Mouse (Mus musculus): Measurements from ENCODE around the gene Sgpp2.

The Sgpp2 gene

DNA sequence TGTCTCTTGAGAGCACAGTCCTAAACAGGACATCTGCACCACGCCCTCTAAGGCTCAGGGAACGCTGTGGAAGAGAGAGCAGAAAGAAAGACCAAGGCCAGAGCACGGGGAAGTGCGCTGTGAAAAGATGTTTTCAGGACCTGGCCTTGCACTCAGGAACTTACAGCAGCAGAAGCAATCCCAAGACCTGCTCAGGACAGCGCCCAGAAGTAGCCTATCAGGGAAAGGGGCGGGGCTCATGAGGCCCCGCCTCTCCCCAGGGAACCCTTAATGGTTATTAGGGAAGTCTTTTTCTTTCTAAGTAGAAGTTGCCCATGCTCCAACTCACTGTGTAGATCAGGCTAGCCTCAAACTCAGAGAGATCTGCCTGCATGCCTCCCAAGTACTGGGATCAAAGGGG, 102.5 kb downstream of the Sgpp2 start:
- no peak for DNase-seq

DNA sequence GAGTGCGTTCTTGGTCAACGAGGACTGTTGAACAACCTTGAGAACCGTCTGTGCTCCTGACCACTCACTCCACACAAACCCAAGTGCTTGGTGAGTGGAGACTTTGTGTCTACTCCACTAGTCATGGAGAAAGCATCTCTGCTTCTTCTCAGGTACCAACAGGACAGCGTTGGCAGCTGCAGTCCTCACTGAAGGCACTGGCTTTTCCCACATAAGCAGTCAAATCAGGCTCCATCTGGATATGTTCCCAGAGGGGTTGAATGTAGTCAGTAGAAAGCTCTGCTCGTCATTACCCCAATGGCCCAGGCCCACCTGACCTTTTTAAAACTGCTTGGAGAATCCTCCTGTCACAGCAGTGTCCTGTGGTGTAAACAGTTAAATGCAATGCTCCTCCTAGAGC, 104.3 kb downstream of the Sgpp2 start:
- DNase-seq = no peak

DNA sequence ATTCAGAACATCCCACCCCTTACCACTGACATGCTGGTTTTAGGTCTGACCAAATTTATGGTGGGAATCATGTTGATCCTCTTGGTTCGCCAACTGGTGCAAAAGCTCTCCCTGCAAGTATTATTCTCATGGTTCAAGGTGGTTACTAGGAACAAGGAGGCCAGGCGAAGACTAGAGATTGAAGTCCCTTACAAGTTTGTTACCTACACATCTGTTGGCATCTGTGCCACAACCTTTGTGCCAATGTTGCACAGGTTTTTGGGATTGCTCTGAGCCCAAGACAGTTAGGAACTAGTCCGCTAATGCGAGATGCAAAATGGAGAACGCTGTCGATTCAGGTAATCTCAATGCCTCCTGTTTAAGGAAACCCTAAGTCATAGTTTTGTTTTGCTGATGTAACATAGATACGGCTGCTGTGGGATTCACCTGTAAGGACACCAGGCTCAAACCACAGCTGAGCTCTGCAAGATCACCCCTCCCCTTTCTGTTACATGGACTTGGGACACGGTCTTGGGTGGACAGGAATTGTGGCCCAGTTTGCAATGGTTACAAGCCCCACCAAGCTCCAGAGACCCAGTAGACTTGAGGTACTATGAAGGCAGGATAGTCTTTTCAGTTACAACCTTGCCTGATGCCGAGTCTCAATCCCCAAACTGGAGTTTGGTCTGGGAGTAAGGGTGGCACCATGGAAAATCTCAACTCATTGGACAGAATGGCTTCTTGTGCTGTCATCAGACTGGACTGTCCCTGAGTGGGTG, 107.2 kb downstream of the Sgpp2 start:
- DNase-seq = no peak

DNA sequence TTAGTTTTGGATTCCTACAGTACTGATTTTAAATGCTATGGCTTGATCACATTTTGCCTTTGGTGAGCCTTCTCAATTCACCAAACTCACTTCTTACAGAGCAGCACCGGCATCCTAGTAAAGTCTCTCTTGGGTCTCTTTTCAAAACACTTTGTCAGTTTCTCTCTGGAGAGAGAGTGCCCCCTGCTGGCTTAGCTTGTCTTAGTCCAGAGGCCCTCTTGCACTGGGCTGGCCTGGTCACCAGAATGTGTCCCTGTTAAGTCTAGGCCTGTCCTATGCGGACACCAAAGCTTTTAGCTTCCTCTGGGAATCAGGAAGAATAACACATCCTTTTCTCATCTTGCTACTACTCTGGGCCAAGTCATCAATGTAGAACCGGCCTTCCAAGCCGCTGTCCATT, 109.4 kb downstream of the Sgpp2 start:
- DNase-seq = peak; percentile 87 to 93

DNA sequence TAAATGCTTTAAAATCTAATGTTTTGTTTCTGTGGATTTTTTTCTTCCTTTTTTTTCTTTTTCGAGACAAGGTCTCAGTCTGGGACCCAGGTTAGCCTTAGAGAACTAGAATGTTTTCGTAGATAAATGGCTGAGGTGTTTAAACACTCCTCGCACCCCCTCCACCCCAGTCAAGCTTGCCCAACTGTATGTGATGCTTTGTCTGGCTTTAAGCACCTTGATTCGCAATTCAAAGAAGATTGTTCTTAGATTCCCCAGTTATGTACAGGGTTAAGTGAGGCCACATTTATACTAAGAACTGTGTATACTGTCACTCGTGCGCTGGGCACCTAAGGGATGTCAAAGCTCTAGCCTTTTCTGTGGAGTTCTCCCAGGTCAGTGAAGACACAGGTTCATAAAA, 110.1 kb downstream of the Sgpp2 start:
- DNase-seq = no peak

DNA sequence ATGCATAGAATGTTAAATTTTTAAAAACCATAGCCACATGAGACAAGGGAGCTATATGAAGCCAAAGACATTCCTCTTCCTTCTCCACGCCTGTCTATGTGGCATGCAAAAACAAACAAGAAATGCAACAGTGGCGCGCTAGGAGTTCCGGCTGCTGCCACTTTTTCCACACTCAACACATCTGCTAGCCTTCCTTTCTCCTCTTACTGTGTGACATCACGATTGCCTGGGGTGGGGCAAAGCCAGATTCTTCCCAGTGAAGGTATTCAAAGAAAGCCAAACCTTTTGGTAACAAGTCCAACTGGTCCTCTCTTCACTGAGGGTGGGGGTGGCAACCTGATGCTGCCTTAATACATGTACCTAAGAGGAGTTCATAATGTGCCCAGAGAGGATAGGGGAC, 111.6 kb downstream of the Sgpp2 start:
- DNase-seq = no peak

DNA sequence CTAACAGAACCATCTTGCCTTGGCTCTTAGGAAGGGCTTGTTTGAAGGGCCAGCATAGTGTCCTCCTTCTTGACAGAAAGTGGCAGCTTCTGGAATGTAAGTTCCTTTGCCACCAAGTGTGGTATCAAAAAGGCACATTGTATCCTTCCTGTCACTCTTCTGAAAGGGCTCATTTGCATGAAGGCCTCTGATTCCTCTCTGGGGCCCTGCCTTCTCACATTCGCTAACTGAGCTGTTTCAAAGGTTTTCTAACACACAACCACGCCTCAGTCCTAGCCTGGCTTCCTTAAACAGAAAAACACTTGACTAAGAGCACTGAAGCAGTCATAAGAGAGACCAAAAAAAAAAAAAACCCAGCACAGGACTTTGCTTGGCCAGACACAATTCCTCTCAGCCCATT, 112.4 kb downstream of the Sgpp2 start:
- DNase-seq = no peak

DNA sequence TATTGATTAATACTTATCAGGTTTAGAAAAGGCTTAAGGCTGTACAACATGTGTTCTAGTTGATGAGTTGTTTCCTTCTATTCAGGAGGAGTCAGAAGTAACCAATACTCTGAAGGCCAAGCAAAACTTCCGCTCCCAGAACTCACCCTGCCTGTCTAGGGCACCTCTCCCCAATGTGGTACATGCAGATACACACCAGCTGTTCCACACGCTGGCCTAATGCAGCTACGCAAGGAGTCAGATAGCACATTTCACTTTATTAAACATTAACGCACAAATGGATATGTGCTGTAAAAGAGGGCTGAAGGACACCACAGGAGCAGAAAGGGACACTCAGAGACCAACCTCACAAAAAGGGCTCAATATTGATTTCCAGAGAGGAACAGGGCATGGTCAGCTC, 114.7 kb downstream of the Sgpp2 start:
- DNase-seq = no peak

DNA sequence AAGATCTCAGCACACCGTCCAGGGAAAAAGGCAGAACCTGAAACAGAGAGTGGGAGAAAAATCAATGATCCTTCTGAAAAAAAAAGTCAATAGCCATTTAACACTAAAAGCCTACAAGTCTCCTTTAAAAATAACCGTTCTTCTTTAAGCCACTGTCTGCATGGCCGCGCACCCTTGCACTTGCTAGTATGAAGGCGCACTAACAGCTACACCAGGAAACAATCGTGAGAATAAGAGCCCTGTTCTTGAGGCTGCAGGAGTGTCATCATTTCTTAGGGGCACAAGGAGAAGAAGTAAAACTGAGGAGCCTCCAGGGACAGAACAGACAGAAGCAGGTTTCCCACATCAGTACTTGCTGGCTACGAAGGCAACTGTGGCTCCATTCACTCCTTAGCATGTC, 115.2 kb downstream of the Sgpp2 start:
- DNase-seq = no peak

DNA sequence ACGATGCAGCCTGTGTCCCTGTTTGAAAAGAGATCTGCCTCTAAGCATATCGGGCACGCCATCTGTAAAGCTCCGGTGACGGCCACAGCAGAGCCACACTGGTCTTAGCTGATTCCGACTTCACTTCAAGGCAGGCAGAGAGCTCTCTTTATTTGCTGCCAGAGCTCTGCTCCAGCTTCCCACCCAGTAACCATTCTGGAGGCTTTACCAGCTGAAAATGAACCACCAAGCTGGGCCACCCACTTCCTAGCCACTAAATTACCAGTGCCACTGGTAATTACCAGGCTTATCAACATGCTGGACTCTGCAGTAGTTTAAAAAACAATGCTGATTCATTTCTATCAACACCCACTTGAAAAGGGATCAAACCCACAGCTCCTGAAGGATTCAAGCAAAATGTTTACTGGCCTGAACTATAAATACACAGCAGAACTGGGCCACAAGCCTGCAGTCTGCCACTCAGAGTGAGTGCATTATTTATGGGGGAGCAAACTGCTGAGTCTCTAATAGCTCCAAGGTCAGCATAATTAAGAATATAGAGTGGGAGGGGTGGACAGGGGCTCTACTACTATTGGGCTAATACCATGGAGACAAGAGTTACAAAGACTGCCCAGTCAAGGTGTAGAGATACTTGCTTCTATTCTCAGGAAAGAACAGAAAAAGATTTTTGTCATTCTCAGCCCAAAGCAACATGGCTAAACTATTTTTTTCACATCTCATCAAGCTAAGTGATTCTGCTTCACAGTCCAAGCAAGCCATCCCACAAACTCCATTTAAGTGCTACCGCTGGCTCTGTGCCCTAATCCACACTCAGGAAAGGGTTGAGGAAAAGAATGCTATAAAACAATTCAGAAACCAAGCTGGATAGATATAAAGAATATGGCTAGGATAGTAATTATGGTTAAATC, 115.9 kb downstream of the Sgpp2 start:
- DNase-seq = no peak

DNA sequence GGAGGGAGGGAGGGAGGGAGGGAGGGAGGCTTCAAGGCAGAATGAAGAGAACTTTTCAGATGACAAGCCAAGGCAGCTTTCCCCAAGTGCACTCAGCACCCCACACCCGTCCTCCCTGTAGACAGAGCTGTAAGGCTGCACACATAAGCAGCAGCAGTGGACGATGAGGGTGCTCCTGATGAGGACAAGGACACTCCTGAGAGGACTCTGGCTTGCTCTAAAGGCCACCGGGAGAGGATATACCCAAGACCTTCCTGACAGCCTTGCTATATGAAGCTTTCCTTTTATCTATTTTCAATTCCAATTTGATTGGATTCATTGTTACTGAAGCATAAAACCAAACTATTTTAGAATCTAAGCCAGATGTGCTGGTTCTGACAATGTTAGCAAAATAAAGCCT, 116.7 kb downstream of the Sgpp2 start:
- no peak for DNase-seq

DNA sequence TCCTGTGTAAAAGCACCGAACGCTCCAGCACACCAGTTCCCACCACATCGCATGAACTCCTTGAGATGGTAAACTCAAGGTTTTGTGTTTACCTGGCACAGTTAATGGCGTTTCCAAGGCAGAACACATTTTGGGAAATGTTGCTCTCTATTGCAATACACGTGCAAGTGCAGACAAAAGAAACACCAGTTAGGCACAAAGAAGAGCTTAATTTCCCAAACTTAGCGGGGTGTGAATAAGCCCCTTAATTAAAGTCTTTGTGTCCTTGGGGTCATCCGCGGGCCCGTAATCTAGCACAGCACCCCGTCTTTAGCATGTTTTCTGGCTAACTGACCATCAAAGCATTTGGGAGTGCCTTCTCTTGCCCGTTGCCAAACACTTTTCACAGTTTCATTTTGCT, 118.7 kb downstream of the Sgpp2 start:
- DNase-seq = no peak

DNA sequence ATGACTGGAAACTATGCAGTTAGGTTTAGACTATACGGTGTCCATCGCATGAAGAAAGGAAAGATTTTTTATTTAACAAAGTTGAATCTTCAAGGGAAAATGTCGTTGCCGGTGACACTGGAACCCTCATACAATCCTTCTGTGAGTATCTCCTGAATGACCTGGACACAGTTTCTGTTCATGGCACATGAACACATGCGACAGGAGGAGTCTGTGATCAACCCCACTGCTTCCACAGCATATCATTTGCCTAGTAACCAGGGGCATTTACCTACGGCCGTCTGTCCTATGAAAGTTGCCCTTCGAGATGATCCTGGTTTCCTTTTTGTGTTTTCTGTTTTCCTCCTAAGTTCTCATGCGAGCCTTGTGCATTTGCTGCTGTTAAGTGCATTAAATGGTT, 123.3 kb downstream of the Sgpp2 start:
- no peak for DNase-seq

DNA sequence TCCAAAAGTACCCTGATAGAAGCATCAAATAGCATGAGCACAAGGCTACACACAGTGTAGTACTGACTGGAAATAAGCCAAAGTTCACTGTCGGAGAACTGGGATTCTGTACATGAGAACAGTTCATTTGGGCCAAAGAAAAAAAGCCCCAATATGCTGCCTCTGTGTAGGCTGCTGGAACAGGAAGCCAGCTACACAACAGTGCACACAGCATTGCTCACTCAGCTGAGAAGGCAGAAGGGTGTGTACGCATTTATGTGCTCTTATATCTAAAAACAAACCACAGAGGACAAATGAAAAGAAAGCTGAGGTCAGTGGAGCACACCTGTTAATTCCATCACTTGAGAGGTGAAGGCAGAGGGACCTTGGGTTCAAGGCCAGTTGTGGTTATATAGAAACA, 125.8 kb downstream of the Sgpp2 start:
- DNase-seq = no peak

DNA sequence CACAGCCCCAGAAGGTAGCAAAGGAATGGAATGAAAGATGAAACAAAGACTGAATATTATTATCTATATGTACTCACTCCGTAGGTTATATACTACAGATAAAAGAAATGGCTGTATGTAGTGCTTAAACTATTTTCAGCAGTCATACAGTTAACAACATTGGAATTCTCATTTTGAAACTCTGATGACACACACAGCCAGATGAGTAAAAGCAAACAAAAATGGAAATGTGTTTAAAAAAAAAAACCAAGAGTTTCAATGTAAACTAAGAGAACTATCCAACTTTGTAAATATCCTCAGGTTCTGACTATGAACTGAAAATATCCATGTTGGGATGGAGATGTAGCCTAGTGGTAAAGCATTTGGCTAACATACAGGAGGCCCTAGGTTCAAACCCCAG, 126.3 kb downstream of the Sgpp2 start:
- no peak for DNase-seq

DNA sequence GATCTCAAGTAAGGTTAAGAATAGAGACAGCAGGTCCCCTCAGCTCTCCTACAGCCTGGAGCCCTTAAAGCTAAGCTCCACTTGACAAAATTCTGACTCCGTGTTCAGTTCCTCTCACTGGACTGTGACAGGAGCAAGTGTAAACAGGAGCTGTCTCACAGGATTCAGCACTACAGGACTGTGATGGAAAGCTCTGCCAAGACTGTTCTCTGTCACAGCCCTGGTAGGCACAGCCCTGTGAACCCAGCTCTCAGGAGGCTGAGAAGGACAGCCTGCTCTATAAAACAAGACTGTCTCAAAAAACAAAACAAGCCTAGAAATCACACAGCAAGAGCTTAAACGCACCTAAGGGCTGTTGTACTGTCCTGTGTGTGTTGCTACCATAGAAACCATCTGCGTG, 127.0 kb downstream of the Sgpp2 start:
- no peak for DNase-seq

DNA sequence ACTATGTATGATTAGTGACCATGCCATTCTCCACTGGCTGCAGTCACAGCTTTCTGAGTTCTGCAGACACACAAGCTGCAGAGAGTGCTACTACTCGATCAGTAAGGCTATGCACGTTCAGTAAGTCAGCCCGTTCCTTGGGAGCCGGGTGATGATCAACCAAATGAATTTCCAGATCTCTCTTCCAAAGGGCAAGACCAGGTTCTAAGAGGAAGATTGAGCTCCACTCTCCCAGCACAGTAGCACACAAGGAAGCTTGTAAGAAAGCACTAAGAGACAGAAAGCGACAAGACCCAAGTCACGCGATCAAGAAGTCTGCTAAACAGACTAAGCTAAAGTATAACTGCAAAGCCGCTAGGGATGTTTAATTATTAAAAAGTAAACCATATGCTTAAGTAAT, 130.6 kb downstream of the Sgpp2 start:
- DNase-seq = no peak

DNA sequence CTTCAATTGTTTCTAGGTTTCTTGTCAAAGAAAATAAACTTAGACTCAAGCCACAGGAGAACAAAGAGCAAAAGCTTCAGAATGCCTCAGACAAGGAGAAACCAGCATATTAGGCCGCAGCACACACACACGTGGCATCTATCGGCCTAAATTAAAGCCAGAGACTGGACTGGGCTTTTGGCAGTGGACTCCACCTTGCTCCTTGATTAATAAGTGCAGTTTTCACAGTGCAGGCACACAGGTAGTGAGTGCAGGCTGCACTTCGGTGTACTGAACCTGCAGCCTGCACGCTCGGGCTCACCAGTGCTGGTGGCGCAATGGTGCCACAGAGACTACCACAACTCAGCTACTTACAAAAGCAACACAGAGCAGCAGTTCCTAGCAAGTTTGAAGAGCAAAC, 132.9 kb downstream of the Sgpp2 start:
- no peak for DNase-seq

DNA sequence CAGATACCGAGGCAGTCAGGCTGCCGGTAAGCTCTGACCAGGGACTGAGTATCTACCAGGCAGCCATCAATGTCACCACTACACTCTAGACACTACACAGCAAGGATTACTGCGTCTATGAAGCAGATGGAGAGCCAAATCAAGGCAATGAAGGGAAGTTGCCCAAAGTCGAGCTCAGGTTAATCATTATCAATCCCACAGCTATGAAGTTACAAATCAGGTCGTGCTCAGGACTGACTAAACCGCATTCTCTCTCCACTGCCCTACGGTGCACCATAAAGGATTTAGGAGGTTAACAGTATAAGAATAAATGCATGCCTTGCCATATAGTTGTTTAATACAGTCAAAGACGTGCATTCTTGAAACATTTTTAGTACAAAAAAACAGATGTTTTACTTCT, 136.1 kb downstream of the Sgpp2 start:
- no peak for DNase-seq

DNA sequence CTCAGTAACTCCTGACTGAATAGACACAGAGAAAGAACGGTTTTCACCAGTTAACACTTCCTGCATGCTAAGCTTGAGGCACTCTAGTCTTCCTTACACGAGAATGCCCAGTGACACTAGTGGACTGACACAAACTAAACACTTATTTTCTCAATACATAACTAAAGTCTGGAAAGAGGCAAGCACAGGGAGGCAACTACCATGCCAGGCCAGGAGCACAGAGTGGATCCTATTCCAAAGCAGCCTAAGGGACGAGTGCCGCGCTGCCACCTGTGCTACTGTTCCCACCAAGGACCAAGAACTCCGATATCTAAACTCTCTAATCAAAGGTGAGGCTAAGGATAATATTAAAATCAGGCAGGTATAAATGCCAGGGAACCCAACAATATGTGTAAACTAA, 136.6 kb downstream of the Sgpp2 start:
- no peak for DNase-seq

DNA sequence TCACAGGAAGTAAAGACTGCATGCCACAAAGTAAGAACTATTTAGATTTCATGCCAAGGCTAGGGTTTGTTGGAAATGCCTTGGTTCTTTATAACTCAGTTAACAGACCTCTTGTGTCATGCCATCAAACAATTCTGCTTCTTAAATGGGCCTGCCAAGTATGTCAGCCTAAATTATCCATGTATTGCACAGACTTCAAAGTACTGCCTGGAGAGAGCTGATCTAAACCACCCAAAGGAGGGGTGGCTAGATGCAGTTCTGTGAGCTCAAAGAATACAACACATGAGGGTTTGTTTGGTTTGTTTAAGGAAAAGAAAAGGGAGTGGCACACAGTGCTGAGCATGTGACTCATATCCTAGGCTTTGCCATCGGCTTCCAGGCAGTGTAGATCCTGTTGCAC, 137.9 kb downstream of the Sgpp2 start:
- no peak for DNase-seq

DNA sequence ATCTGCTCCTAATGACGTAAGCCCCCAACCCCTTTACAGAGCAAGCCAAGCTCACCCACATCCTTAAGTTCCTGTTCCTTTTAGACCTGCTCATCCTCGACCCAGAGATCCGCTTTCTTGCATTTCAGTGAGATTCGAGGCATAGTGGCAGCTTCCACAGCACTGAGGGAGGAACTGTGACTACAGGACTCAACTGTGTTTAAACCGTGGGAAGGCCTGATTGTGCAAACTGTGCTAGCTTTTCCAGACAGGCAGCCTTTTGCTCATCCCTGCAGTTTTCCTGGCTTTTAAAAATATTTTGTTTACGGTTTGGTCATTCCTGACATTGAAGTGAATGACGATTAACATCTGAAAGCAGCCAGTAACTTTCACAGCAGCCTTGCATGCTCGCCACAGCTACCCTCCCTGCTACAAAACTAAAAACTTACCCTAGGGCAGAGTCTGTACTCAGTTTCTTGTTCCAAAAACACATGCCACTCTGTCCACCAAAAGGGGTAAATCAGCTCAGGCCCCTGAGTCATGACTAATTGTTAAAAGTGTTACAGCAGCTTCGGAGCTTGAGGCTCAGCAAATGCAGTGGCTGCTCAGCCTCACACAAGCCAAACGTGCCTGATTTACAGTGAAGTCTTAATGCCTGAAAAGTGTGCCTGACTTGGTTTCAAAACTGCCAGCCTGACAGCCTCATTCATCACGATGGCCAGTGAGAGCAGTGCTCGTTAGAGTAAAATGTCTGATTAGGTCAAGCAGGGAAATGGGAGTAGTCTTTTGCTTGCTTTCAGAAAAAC, 141.1 kb downstream of the Sgpp2 start:
- DNase-seq = no peak

DNA sequence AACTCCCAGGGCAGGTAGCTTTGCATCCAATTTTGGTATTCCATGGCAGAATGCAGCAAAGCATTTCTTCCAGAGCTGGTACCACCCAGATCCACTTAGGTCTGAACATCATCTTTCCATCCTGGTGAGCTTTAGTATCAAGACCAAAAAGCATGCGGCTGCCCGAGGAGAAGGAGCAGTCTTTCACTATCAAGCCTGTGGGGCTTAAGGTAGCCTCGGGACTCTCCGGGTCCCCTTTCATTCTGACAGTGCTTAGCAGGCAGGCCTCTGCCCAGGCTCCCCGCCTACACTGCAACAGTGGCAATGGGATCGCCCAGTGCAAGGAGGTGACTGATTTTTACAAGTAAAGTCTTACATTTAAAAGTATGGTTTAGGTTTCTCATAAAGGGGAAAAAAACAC, 142.4 kb downstream of the Sgpp2 start:
- no peak for DNase-seq

DNA sequence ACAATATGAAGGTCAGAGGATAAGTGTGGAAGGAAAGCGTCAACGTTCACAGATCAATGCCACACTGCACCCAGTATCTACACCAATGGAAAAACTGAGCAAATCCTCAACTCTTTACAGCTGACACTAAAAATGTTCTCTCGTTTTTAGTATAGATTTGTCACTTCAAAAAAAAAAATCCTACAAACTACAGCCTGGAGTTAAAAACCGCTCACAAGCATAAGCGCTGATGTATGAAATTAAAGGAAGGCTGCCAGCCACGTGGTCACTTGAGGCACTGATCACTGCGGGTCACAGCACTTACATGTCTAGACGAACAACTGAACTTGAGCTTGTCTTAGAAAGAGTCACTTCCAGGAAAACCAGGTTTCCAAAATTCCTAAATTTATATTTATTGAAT, 143.7 kb downstream of the Sgpp2 start:
- no peak for DNase-seq

All from cerebellum, postnatal 25 days (tissue).